Mouse (Mus musculus): ENCODE data around the gene Epp13.
"Not testable (repeated sequence)": the region's sequence is repeated elsewhere in the genome, so short reads cannot be mapped to it uniquely, and the experiment has no call there.

Epp13 gene

DNA sequence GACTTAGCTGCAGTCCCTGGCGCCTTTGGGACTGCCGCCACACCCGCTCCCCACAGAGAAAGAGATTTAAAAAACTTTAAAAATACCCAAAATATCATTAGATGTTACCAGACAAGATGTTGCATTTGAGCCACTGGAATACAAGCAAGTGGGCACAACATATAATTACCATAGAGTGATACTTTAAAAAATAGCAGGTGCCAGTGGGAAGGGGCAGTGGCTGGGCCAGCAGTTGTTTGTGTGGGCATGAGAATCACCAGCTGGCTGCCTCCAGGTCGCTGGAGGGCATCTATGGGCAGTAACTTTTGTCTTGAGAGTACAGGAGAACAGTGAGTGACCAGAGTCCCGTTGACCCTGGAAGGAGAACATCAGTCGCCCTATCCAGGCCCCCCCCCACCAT lies at the start of gene Epp13:
TSS of gene Epp13 (plus strand) at position 301 of the 400 bp plus-strand sequence.
- no peak for DNase-seq (ENCODE audit: low spot score)

- no peak for DNase-seq (ENCODE audit: low spot score)
Observed at GRCm38 (mm10) chr7:6204200-6204599, 48.3 kb upstream of the Epp13 start.

DNA sequence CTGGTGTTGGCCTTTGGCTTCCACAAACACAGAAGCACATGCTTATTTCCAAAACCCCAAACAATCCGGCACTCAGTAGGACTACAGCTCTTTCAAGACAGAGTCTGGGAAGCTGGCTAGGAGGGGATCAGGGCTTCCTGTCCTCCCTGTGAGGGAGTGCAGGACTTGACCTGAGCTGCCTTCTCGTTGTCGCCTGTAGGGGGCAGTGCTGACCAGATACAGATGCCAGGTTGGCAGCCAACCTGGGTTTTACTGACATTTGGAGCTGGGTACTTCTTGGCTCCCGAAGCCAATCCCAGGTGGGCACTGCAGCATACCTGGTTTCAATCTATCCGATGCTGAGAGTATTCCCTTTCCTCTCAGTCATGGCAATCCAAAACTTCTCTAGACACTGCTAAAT lies 39.4 kb upstream of the Epp13 start:
- DNase-seq (ENCODE audit: low spot score) = no peak

DNA sequence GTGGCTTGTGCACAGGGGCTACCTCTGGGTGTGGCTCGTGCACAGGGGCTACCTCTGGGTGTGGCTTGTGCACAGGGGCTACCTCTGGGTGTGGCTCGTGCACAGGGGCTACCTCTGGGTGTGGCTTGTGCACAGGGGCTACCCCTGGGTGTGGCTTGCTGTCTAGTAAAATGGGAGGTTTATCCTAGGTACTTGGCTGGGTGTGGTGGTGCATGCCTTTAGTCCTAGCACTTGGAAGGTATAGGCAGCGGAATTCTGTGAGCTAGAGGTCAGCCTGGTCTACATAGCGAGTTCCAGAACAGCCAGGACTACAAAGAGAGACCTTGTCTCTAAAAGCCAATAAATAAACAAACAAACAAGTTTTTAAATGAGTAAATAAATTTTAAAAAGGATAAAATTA lies 37.8 kb upstream of the Epp13 start:
- DNase-seq (ENCODE audit: low spot score) = not testable (repeated sequence)

DNA sequence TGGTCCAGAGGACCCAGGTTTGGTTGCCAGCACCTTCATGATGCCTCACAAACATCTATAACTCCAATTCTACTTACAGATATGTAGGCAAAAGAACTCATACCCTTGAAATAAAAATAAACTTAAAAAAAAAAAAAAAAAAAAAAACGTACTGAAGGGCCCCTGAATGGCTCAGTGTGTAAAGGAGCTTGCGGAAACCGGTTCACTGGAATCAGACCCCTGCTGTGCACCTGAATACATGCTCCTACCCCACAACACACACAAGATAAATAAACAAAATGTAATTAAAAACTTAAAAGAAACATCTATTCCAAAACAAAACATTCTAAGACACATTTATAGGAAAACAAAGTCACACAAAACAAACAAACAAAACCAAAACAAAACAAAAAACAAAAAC lies 32.4 kb upstream of the Epp13 start:
- DNase-seq (ENCODE audit: low spot score) = no peak

- DNase-seq (ENCODE audit: low spot score) = no peak
Observed at GRCm38 (mm10) chr7:6221978-6222377, 30.5 kb upstream of the Epp13 start, which contains the start of gene Zscan5b. Zscan5b (plus strand) TSS chr7:6222278.

- not testable (repeated sequence) for DNase-seq (ENCODE audit: low spot score)
Observed at GRCm38 (mm10) chr7:6228491-6228890, 24.0 kb upstream of the Epp13 start.

DNA sequence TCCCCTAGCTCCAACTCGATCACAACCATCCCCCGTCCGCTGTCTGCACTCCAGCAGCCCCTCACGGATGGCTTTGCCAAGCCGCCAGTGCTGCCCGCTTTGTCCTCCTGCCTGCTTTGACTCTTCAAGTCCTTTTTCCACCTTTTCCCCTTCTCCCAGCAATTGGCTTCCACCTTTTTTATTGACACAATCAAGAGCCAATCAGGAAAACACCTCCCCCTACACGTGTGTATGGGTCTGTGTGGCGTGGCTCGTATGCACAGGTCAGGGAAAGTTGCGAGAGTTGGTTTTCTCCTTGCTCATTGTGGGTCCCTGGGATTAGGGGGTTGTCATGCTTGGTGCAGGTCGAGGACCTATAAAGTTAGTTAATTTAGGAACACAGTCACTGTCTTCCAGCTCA lies 12.7 kb upstream of the Epp13 start:
- no peak for DNase-seq (ENCODE audit: low spot score)

GRCm38 (mm10) chr7:6240841-6241425 lies 11.6 kb upstream of the Epp13 start:
- not testable (repeated sequence) for DNase-seq (ENCODE audit: low spot score)

DNA sequence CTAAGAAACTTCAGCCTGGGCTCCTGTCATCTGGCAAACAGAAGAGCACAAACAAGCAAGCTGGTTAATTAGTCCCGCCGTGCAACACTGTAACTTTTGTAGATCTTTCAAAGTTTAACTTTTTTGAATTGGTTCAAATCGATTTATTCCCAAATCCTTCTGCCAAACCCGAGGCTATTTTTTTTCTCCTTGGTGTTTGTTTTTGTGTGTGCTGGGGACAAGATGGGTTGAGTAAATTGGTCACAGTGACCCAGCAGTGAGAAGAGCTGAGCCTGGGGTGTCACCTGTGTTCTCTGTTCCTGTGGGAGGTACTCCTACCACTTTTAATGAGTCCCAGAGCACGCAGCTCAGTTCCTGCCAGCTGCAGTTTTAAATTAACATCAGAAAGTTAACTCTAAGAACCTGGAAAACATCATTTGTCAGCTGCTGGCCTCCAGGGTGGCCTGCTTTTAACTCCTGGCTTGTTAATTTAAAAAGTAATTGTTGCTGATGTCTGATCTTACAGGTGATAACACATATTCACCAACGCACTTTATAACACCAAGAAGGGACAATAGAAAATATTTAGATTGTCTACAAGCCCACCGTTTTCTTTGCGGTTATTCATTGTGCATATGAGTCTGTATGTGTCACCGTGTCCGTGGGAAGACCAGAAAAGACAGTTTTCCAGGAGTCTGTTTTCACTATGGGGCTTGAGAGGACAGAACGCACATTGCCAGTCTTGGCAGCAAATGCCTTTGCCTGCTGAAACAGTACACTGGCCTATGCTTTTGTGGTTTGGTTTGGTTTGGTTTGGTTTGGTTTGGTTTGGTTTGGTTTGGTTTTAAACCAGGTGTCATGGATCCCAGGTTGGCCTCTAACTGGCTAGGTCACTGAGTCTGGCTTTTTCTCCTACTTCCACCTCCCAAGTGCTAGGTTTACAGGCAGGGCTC lies 7.9 kb upstream of the Epp13 start:
- DNase-seq (ENCODE audit: low spot score) = no peak

DNA sequence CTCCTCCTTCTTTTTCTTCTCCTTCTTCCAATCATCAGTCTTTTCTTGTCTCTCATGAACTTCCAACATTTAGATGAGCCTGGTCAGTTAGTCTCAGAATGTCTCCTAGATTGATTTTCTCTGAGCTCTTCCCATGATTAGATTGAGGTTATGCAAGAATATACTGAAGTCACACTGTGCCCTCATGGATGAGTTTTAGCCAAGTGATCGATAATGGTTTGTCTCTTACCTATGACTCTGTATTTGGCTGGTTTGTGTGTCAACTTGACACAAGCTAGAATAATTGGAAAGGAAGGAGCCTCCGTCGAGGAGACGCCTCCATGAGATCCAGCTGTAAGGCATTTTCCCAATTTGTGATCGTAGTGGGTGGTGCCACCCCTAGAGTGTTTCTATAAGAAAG lies 1.9 kb downstream of the Epp13 start:
- no peak for DNase-seq (ENCODE audit: low spot score)

DNA sequence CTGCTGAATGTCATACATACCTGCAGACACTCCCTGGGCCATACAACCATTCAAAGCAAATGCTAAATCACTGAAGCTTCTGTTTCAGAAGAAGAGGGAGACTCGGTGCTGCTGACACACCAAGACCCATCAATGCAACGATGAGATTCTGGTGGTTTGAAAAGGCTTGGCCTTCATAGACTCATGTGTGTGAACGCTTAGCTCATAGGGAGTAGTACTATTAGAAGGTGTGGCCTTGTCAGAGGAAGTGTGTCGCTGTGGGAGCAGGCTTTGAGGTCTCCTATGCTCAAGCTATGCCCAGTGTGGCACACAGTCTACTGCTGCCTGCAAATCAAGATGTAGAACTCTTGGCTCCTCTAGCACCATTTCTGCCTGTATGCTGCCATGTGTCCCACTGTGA lies 4.9 kb downstream of the Epp13 start:
- DNase-seq (ENCODE audit: low spot score) = no peak

DNA sequence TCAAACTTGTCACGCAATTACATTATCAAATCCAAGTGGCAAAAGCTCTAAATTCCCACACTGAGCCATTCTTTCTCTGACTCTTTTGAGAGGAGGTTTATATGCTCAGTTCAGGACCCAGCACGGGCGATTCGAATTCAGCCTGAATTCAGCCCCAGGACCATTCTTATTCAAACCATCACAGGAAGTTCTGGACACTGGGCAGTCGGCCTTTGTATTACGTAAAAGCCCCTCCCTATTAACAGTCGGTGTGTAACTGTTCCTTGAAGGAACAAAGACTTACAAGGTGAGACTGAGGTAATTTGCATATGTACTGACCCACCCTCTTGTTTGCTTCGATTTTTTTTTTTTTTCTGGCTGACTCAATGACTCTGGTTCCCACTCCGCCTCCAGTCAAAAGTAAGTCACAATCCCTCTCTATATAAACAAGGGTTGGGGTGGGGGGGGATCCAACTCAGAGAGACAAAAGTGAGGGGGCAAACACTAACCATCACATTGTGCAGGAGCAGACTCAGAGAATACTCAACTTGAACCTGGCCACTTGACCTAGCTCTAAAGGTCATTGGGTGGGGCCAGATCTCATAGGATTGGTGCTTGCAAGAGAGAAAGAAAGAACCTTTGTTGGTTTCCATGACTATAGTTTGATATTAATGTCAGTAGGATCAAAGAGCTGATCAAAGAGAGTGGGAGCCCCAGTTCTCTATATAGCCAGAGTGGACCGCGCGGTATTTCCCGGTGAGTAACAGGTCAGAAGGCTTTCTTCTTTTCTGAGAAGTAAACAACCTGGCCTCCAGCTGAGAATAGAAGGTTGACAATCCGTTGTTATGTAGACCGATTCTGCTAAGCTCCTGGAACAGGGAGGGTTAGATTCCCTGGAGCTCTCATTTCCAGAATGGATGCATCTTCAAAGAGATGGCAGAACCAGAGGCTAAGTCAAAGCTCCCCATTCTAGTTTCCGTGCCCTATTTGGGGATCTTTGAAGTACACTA lies 6.0 kb downstream of the Epp13 start:
- no peak for DNase-seq (ENCODE audit: low spot score)

DNA sequence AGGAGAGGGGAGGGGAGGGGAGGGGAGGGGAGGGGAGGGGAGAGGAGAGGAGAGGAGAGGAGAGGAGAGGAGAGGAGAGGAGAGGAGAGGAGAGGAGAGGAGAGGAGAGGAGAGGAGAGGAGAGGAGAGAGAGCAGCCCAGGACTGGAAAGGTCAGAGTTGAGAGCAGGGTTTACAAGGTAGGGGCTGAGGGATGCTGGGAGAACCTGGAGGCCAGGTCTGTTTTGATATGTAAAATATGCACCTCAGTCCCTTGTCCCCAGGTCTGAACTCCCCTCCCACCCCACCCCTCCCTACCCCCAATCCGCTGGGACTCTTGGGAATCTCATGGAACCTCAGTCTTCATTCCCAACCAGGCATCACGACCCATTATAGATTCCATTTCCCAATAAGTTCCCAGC lies 7.5 kb downstream of the Epp13 start:
- not testable (repeated sequence) for DNase-seq (ENCODE audit: low spot score)

- no peak for DNase-seq (ENCODE audit: low spot score)
Observed at GRCm38 (mm10) chr7:6262120-6262519, 9.6 kb downstream of the Epp13 start.

GRCm38 (mm10) chr7:6262984-6263383 lies 10.5 kb downstream of the Epp13 start:
- DNase-seq (ENCODE audit: low spot score) = no peak

DNA sequence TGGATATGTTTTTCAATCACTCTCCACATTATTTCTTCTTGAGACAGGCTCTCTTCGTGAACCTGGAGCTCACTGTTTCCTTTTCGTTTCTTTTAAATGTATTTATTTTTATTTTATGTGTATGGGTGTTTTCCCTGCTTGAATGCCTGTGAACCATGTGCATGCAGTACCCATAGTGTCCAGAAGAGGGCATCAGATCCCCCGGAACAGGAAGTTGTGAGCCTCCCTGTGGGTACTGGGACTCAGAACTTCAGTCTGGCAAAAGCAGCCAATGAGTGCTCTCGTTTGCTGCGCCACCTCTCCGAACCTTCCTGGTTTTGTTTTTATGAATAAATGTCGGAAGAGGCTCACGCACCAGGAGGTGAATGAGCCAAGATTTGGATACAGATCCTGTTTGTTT lies 13.2 kb downstream of the Epp13 start:
- DNase-seq (ENCODE audit: low spot score) = no peak

DNA sequence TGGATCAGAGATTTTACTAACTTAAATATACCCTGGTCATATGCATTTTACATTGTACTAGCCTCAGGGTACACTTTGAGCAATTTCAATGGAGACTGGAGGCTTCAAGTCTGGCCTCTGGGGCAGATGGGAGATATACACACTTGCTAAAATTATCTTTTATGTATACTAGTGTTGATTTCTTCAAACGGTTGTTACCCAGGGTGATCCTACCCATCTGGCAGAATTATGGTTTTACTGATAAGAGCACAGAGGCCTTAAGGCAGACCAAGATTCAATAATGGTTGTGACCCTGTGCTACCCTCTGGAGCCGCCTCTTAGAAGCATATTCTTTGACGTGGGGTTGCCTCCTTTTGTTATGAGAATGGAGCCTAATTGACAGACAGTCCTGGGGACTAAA lies 25.4 kb downstream of the Epp13 start:
- DNase-seq (ENCODE audit: low spot score) = no peak

- no peak for DNase-seq (ENCODE audit: low spot score)
Observed at GRCm38 (mm10) chr7:6282749-6283148, 30.2 kb downstream of the Epp13 start.

DNA sequence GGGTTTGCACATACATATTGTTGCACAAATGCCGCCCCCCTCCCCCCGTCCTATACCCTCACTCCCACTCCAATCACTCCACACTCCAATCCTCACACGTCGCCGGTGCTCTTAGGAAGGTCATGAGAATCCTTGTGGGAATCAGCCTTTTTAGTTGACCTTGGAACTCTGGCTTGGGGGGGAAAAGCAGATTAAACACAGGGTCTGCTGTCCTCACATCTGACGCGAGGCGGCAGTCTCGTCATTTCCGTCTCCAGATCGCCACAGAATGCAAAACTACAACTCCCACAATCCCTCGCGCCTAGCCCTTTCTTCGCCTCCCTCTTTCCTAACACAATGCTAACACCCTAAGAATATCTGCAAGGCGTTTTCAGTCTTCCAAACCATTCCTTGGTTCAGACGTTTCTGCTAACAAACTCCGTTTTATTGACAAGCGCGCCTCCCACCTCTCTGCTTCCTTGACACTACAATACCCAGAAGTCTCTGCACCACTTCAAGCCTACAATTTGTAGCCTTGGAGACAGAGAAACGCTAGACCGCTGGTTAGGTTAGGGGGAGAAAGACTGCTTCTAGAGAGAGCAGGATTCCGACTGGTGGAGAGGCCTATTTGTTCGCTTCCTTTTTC lies 31.1 kb downstream of the Epp13 start:
- no peak for DNase-seq (ENCODE audit: low spot score)

- DNase-seq (ENCODE audit: low spot score) = no peak
Observed at GRCm38 (mm10) chr7:6284442-6285012, 32.0 kb downstream of the Epp13 start.

All from urinary bladder, postnatal 10 days (tissue).